Mouse (Mus musculus) left cerebral cortex, adult 8-10 months (tissue): ENCODE results near the gene Ddah1. TPM values are rescaled to one million over a fixed set of nuclear protein-coding genes. Genes with fewer than 3 reads are reported as not detected.

ENCODE experiments used
- DNase-seq, 2 experiments: peaks; one replicate each; pipeline ENCODE4 v3.0.0; 2022; ENCODE audit warnings: low spot score in 2 of 2
- total RNA-seq, 4 experiments: library from RNA; stranded (reverse); gene quantifications; 2 replicates each; pipeline ENCODE4 v1.2.4; 2022

Gene Ddah1
- total RNA-seq, 4 experiments from 2014 or later = 64.6 to 66.9 (median 65.7) TPM

DNA sequence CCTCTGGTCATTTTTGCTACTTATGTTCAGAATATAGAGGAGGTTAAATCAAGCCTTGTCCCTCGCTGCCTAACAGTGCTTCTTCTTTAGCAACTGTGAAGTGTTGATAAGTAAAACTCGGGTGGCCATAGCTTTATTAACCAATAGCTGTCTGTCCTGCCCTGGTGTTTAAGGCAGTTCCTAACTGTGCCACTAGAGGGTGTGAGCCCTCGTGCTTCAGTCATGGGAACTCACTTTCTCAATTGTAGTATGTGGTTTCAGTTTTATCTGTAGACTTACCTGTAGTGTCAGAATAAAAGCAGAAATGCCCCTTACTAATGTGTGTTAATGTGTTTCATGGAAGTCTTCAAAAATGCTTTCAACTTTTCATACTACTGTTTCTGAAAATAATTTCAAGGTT, 183.5 kb downstream of the Ddah1 start:
- peak; percentile 28 to 31 for DNase-seq

Other genes starting within 250 kb of the Ddah1 start
- 10 to 100 TPM; 15.7 to 18.0 (median 16.4) TPM for gene Znhit6, start 182.5 kb upstream of the Ddah1 start, total RNA-seq
- gene Ccn1, start 108.7 kb upstream of the Ddah1 start, total RNA-seq = 10 to 100 TPM in 1 of 4 experiments, 1 to 10 TPM in 3; 3.6 to 11.7 (median 5.4) TPM
- 10 to 100 TPM; 11.4 to 14.5 (median 13.1) TPM for gene Bcl10, start 164.1 kb downstream of the Ddah1 start, total RNA-seq
- gene 2410004B18Rik, start 179.3 kb downstream of the Ddah1 start, total RNA-seq = 10 to 100 TPM; 26.4 to 34.7 (median 31.2) TPM
- 1 to 10 TPM; 2.4 to 3.4 (median 3.1) TPM for gene Syde2, start 229.2 kb downstream of the Ddah1 start, total RNA-seq